Mouse (Mus musculus) CD4-positive, CD25-positive, alpha-beta regulatory T cell, adult 2 months (primary cell): ENCODE results near the gene Cypt1.

ENCODE experiments used
- DNase-seq: peaks from one replicate; pipeline ENCODE4 v3.0.0-alpha.2; 2012; ENCODE audit warnings: low read depth, low spot score

The Cypt1 gene

DNA sequence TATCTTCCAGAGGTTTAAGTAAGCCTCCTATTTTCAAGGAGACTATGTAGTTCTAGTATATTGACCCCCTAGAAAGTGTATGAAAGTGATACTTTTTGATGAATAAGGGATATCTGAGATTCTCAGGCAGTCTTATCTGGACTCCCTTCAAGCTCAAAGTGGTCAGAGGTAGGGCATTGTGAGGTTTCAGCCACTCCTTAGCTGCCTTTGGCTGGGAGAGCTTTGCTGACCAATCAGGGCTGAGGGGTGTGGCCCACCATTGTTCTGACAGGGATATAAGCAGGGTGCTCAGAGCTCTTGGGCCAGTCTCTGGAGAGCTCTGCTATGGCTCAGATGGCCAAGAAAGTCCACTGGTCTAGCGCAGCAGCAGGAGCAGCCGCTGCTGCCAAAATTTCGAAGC is at the start of gene Cypt1:
Gene Cypt1, plus strand, starts transcription at position 301 of the 400 bp plus-strand sequence.
- no peak for DNase-seq

DNA sequence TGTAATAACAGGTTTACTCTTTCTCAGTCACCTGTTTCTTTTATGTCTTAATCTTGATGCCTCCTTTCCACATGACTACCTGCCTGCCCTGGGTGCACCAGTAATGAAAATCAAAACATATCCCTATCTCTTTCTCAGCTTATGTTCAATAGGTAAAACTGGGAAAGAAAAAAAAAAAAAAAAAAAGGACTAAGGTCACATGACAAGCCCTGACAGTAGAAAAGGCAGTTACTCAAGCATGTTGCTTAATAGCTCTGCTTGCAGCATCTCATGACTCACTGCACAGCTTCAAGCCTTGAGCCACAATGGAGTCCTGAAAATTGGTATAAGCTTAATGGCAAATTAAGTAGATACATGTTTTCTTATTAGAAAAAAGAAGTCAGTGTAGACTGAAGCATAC is 24.1 kb downstream of the Cypt1 start:
- DNase-seq: no peak

DNA sequence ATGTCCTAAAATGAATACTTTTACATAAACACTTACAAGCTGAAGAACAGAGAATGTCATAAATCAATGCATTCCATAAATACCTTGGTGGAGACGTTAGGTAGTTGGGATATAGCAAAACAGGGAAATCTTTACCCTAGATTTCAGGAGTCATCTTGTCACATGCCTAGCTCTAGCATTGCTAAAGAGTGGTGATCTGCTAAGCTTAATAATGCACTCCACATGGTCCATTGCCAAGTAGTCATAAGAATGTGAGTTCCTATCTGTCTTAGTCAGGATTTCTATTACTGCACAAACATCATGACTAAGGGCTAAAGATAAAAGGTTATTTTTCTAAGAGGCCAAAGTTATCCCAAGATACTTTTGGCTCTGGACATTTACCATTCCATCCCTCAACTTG is 34.4 kb downstream of the Cypt1 start:
- DNase-seq: no peak

DNA sequence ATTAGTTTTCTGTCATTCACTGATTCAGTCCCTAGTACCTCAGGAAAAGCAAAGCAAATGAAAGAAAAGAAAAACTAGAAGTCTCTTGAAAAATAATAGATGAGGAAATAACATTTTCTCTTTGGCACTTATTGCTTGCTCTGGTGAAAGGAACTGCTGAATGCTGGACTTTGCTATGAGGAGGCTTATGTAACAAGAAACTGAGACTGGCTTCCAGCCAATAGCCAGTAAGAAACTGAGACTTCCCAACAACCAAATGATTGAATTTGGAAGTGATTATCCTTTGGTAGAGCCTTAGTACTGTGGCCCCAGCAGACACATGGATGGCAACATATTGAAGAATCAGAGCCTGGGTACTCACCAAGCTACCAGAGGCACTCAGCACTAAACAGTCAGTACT is 35.8 kb downstream of the Cypt1 start:
- no peak for DNase-seq
